Mouse (Mus musculus) frontal cortex, postnatal 10 days (tissue): ENCODE data around the gene Dlg2.
A peak's percentile ranks its signal among the peaks of the same experiment; 100 is the strongest.

Experiments used
- DNase-seq, 2 experiments: peaks; one replicate each; pipeline ENCODE4 v3.0.0; 2022; ENCODE audit warnings: low spot score in 2 of 2, mixed read lengths in 1 of 2

The Dlg2 gene

GRCm38 (mm10) chr7:92047271-92047670, 1570.8 kb downstream of the Dlg2 start:
- no peak for DNase-seq

- no peak for DNase-seq
These were observed 1572.4 kb downstream of the Dlg2 start for GRCm38 (mm10) chr7:92048876-92049275.

- DNase-seq, result no peak
These were observed 1590.4 kb downstream of the Dlg2 start for GRCm38 (mm10) chr7:92066851-92067250.

GRCm38 (mm10) chr7:92087429-92087828, 1611.0 kb downstream of the Dlg2 start:
- no peak for DNase-seq

GRCm38 (mm10) chr7:92093860-92094259, 1617.4 kb downstream of the Dlg2 start:
- DNase-seq, result peak in 1 of 2 experiments; percentile 48

- DNase-seq, result no peak
These were observed 1618.7 kb downstream of the Dlg2 start for GRCm38 (mm10) chr7:92095198-92095597.

GRCm38 (mm10) chr7:92100847-92101246, 1624.4 kb downstream of the Dlg2 start:
- no peak for DNase-seq

GRCm38 (mm10) chr7:92102892-92103543, 1626.5 kb downstream of the Dlg2 start:
- peak in 1 of 2 experiments; percentile 43 for DNase-seq

GRCm38 (mm10) chr7:92105477-92105876, 1629.0 kb downstream of the Dlg2 start:
- no peak for DNase-seq

- DNase-seq, result no peak
These were observed 1629.5 kb downstream of the Dlg2 start for GRCm38 (mm10) chr7:92105956-92106355.

GRCm38 (mm10) chr7:92113065-92113464, 1636.6 kb downstream of the Dlg2 start:
- no peak for DNase-seq

- no peak for DNase-seq
These were observed 1638.9 kb downstream of the Dlg2 start for GRCm38 (mm10) chr7:92115237-92115871.

- no peak for DNase-seq
These were observed 1646.8 kb downstream of the Dlg2 start for GRCm38 (mm10) chr7:92123276-92123675.

- DNase-seq, result peak; percentile 29 to 36
These were observed 1649.4 kb downstream of the Dlg2 start for GRCm38 (mm10) chr7:92125886-92126285.

GRCm38 (mm10) chr7:92134301-92134700, 1657.8 kb downstream of the Dlg2 start:
- no peak for DNase-seq

- DNase-seq, result no peak
These were observed 1659.2 kb downstream of the Dlg2 start for GRCm38 (mm10) chr7:92135624-92136023.

GRCm38 (mm10) chr7:92140051-92140817, 1663.8 kb downstream of the Dlg2 start:
- DNase-seq, result no peak

- DNase-seq, result no peak
These were observed 1671.0 kb downstream of the Dlg2 start for GRCm38 (mm10) chr7:92147499-92147898.

- DNase-seq, result no peak
These were observed 1674.3 kb downstream of the Dlg2 start for GRCm38 (mm10) chr7:92150768-92151167.

GRCm38 (mm10) chr7:92154603-92155002, 1678.1 kb downstream of the Dlg2 start:
- DNase-seq, result no peak

- DNase-seq, result no peak
These were observed 1686.7 kb downstream of the Dlg2 start for GRCm38 (mm10) chr7:92163150-92163549.

- DNase-seq, result no peak
These were observed 1687.8 kb downstream of the Dlg2 start for GRCm38 (mm10) chr7:92164316-92164715.
